Mouse (Mus musculus): ENCODE data around the gene Mtmr11. TPM values are rescaled to one million over a fixed set of nuclear protein-coding genes. Genes with fewer than 3 reads are reported as not detected.
A peak's percentile ranks its signal among the peaks of the same experiment; 100 is the strongest.

The Mtmr11 gene
- 0.93 and 1.1 TPM in 2 replicates for polyA plus RNA-seq (2012; rRNA removed)

DNA sequence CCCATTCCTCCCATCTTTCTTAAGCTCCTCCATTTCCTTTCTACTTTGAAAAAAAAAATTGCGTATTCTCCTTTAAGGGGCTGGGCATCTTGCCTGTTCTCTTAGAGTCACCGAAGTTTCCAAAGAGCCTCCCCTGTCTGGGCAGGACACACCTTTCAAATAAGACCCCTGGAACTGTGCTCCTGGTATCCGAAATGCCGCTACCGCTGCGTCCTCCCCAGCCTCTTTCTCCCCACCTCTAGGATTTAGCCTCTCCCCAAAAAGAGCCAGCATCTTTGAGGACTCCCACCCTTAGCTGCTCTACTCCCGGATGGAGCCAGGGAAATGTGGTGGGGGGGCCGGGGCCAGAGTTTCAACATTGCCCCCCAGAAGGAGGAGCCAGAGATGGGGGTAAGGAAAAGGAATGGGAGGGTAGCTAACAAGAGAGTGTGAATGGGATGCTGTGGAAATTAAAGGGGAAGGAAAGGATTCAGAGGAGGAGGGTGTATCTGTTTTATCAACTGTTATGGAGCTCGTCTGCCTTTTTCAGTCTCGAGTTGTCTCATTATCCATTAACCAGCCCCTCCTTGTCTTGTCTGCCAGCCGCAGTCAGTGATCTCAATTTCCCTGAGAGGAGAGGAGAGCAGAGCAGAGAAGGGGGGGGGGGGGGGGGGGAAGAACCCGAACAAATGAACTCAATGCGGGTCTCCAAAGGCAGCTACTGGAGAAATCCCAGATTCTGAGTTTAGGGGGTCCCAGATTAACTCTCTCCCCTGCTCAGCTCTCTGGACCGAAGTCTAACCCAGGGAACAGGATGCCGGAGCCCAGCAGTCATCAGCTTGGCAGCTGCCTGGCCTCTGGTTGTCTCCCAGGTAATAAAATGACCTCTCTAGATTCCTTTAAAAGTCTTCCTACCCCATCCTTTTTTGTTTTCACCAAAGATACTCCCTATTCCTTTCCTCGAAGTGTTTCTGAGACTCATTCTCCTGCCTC is at the start of gene Mtmr11:
TSS of gene Mtmr11 (plus strand) at position 136 of the 972 bp plus-strand sequence.
- Histone ChIP-seq H3K27ac (ENCODE audit: control insufficient read depth, insufficient read depth, low read depth, low read length) (peak within 1 kb of the TSS; percentile 28), H3K36me3 (ENCODE audit: control insufficient read depth, insufficient read depth, low read length) (no peaks in the 10 kb centered on the region), H3K4me1 (ENCODE audit: control insufficient read depth, insufficient read depth, low read length) (peaks cover 6% of the 10 kb centered on the region), H3K4me3 (ENCODE audit: control insufficient read depth, low read depth, low read length) (peak within 1 kb of the TSS; percentile 62), H3K27me3 (ENCODE audit: control insufficient read depth, insufficient read depth, low read length) (no peaks in the 10 kb centered on the region)
- TF ChIP-seq CTCF (IDR thresholded peaks at IDR 0.05; ENCODE audit: control insufficient read depth, insufficient read depth, insufficient replicate concordance, low read depth, low read length) (no peak), POLR2A (IDR thresholded peaks at IDR 0.05; ENCODE audit: control insufficient read depth, low read depth, low read length) (no peak)

DNA sequence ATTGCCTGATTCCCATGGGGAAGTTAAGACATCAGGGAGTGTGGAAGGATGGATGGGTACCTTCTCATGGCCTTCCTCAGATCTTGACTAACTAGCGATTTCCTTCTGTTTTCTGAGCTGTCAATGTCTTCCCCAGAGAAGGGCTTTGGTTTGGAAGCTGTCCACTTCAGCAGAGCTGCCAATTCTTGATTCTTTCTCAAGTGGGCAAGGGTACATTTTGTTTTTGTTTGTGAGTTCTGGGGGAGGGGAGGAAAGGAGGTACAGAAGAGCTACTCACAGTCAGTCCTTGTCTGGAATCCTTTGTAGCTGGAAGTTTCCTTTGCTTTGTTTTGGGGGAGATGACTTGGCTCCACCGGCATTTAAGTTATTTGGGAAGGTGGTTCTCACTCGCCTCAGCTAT is 48.6 kb upstream of the Mtmr11 start:
- no peak overlapping the region for H3K4me3 ChIP-seq (ENCODE audit: control insufficient read depth, low read depth, low read length)
- no peak for TF ChIP-seq CTCF (IDR thresholded peaks at IDR 0.05; ENCODE audit: control insufficient read depth, insufficient read depth, insufficient replicate concordance, low read depth, low read length)

DNA sequence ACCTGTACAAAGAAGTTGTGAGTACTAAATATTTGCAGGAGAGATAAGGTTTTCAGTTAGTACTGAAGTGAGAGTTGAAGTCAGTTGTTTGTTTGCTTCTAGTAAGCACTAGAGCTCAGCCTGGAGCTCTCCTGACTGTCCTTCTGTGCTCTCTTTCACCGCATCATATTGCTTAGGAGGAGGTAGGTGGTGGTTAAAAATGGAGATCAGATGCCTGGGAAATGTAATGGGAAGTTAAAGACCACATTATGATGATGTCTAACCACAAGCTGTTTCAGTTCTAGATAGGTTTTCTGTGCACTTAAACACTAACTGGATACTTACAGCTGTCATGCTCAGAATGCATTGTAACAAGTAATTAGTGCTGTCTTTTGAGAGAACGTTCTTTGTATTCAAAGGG is 43.7 kb upstream of the Mtmr11 start:
- no peak overlapping the region for H3K27ac ChIP-seq (ENCODE audit: control insufficient read depth, insufficient read depth, low read depth, low read length)
- TF ChIP-seq CTCF (IDR thresholded peaks at IDR 0.05; ENCODE audit: control insufficient read depth, insufficient read depth, insufficient replicate concordance, low read depth, low read length) (no peak), POLR2A (IDR thresholded peaks at IDR 0.05; ENCODE audit: control insufficient read depth, low read depth, low read length) (no peak)
- H3K4me3 ChIP-seq (ENCODE audit: control insufficient read depth, low read depth, low read length): no peak overlapping the region
- no peaks in the 10 kb centered on the region for H3K36me3 ChIP-seq (ENCODE audit: control insufficient read depth, insufficient read depth, low read length)
- no peaks in the 10 kb centered on the region for H3K27me3 ChIP-seq (ENCODE audit: control insufficient read depth, insufficient read depth, low read length)
- peaks cover 2% of the 10 kb centered on the region; the same call in 1 of the 2 replicates for H3K4me1 ChIP-seq (ENCODE audit: control insufficient read depth, insufficient read depth, low read length)

More for the DNA sequence above, 48.6 kb upstream of the Mtmr11 start:
- Histone ChIP-seq H3K4me1 (ENCODE audit: control insufficient read depth, insufficient read depth, low read length) (peaks cover 2% of the 10 kb centered on the region; the same call in 1 of the 2 replicates), H3K36me3 (ENCODE audit: control insufficient read depth, insufficient read depth, low read length) (no peaks in the 10 kb centered on the region), H3K27me3 (ENCODE audit: control insufficient read depth, insufficient read depth, low read length) (no peaks in the 10 kb centered on the region), H3K27ac (ENCODE audit: control insufficient read depth, insufficient read depth, low read depth, low read length) (no peak overlapping the region; the same call in 1 of the 2 replicates)

DNA sequence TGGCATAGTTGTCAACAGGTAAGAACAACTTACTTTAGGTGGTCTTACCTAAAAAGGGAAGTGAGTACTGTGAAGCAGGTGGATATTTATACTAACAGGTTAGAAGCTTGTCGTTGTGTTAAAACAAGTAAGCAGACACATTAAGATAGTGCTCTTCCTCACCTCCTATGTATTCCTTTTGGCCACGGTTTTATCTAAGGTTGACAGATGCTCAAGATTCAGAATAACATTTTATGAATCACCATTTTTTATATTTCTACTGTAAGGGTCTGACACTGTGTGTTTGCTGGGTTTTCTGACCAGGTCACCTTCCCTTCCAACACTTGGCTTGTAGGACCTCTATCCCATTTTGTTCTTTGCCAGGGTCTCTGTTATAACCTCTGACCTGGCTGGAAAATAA is 43.1 kb upstream of the Mtmr11 start:
- Histone ChIP-seq H3K36me3 (ENCODE audit: control insufficient read depth, insufficient read depth, low read length) (no peaks in the 10 kb centered on the region), H3K4me3 (ENCODE audit: control insufficient read depth, low read depth, low read length) (no peak overlapping the region), H3K27ac (ENCODE audit: control insufficient read depth, insufficient read depth, low read depth, low read length) (no peak overlapping the region), H3K4me1 (ENCODE audit: control insufficient read depth, insufficient read depth, low read length) (peaks cover under 1% of the 10 kb centered on the region; the same call in 1 of the 2 replicates), H3K27me3 (ENCODE audit: control insufficient read depth, insufficient read depth, low read length) (no peaks in the 10 kb centered on the region)
- TF ChIP-seq POLR2A (IDR thresholded peaks at IDR 0.05; ENCODE audit: control insufficient read depth, low read depth, low read length) (no peak), CTCF (IDR thresholded peaks at IDR 0.05; ENCODE audit: control insufficient read depth, insufficient read depth, insufficient replicate concordance, low read depth, low read length) (no peak)

DNA sequence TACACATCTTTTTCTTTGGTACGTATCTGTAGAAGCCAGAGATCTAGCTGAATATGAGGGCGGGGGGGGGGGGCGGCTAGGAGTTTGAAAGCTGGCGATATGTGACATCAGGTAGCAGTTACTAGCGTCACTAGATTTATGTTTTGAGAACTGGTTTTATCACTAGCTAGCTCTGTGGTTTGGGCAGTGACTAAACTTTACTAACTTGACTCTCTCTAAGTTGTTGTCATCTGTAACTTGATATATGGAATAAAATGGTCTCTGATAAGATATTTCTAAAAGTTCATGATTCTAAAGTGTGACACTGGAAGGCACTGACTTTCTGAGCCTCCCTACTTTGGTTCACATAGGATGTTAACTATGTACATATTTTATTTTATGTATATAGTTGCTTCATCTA is 37.6 kb upstream of the Mtmr11 start:
- TF ChIP-seq POLR2A (IDR thresholded peaks at IDR 0.05; ENCODE audit: control insufficient read depth, low read depth, low read length) (no peak), CTCF (IDR thresholded peaks at IDR 0.05; ENCODE audit: control insufficient read depth, insufficient read depth, insufficient replicate concordance, low read depth, low read length) (no peak)
- H3K4me3 ChIP-seq (ENCODE audit: control insufficient read depth, low read depth, low read length): no peak overlapping the region
- H3K27ac ChIP-seq (ENCODE audit: control insufficient read depth, insufficient read depth, low read depth, low read length): no peak overlapping the region
- no peaks in the 10 kb centered on the region for H3K27me3 ChIP-seq (ENCODE audit: control insufficient read depth, insufficient read depth, low read length)
- H3K36me3 ChIP-seq (ENCODE audit: control insufficient read depth, insufficient read depth, low read length): no peaks in the 10 kb centered on the region
- H3K4me1 ChIP-seq (ENCODE audit: control insufficient read depth, insufficient read depth, low read length): no peaks in the 10 kb centered on the region

DNA sequence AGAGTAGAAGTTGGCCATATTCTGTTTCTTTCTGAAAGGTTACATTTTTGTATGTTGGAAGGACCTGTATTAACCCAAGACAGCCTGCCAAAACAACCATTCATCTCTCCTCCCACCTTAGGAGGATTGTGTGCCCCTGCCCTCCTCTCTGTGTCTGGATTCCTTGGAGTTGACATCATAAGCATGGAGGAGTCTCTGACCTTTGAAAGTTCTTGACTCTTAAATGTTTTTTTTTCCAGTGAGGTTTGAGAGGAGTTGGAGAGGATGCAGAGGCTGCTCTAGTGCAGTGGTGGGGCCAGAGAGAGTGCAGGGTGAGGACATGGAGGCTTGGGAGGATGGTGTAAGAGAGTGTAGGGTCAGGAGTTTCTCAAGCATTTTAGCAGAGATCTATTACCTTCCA is 33.7 kb upstream of the Mtmr11 start:
- H3K4me3 ChIP-seq (ENCODE audit: control insufficient read depth, low read depth, low read length): no peak overlapping the region
- TF ChIP-seq CTCF (IDR thresholded peaks at IDR 0.05; ENCODE audit: control insufficient read depth, insufficient read depth, insufficient replicate concordance, low read depth, low read length) (no peak), POLR2A (IDR thresholded peaks at IDR 0.05; ENCODE audit: control insufficient read depth, low read depth, low read length) (no peak)

DNA sequence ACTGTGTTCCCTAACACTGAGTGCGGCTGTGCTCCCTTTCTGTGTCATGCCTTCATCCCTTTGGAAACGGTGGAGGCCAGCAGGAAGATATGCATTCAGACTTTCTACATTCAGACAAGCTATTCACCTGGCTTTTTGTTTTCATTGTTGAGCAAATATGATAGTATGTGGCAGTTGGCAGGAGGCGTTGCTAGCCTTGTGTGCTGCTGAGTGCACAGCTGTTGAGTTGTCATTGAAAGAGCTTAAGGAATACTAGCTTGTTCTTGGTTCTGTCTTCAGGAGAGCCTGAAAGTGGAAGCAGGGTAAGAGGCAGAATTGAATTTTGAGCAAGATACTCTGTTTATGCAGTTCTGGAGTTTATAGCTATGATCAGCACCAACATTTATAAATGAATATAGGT is 29.3 kb upstream of the Mtmr11 start:
- Histone ChIP-seq H3K4me3 (ENCODE audit: control insufficient read depth, low read depth, low read length) (no peak overlapping the region), H3K4me1 (ENCODE audit: control insufficient read depth, insufficient read depth, low read length) (no peaks in the 10 kb centered on the region), H3K36me3 (ENCODE audit: control insufficient read depth, insufficient read depth, low read length) (peaks cover 2% of the 10 kb centered on the region), H3K27me3 (ENCODE audit: control insufficient read depth, insufficient read depth, low read length) (no peaks in the 10 kb centered on the region), H3K27ac (ENCODE audit: control insufficient read depth, insufficient read depth, low read depth, low read length) (no peak overlapping the region)
- TF ChIP-seq CTCF (IDR thresholded peaks at IDR 0.05; ENCODE audit: control insufficient read depth, insufficient read depth, insufficient replicate concordance, low read depth, low read length) (no peak), POLR2A (IDR thresholded peaks at IDR 0.05; ENCODE audit: control insufficient read depth, low read depth, low read length) (no peak)

More for the DNA sequence above, 33.7 kb upstream of the Mtmr11 start:
- no peaks in the 10 kb centered on the region; the same call in 1 of the 2 replicates for H3K36me3 ChIP-seq (ENCODE audit: control insufficient read depth, insufficient read depth, low read length)
- H3K27me3 ChIP-seq (ENCODE audit: control insufficient read depth, insufficient read depth, low read length): no peaks in the 10 kb centered on the region
- no peak overlapping the region for H3K27ac ChIP-seq (ENCODE audit: control insufficient read depth, insufficient read depth, low read depth, low read length)
- H3K4me1 ChIP-seq (ENCODE audit: control insufficient read depth, insufficient read depth, low read length): no peaks in the 10 kb centered on the region

Measured in testis, adult 2 months (tissue).